Mouse (Mus musculus) bone marrow macrophage, adult 2 months (primary cell): ENCODE measurements around the gene Tpra1.

Source experiments
- CTCF ChIP-seq: IDR thresholded peaks from 2 replicates; pipeline ENCODE4 v1.5.1; 2012; ENCODE audit warnings: low read depth, mild to moderate bottlenecking, low read length, moderate library complexity
- POLR2A ChIP-seq: IDR thresholded peaks from 2 replicates; pipeline ENCODE4 v1.6.1; 2012; ENCODE audit warnings: mild to moderate bottlenecking, low read depth, low read length, borderline replicate concordance

- no peak for TF ChIP-seq CTCF
- no peak for TF ChIP-seq POLR2A
These were observed 43.7 kb upstream of the Tpra1 start for GRCm38 (mm10) chr6:88858341-88858740.
